Mouse (Mus musculus) lung, postnatal 25 days (tissue): ENCODE data around the gene Slc4a8.
A peak's percentile ranks its signal among the peaks of the same experiment; 100 is the strongest.
"Not testable (repeated sequence)": the region's sequence is repeated elsewhere in the genome, so short reads cannot be mapped to it uniquely, and the experiment has no call there.

Experiments used
- DNase-seq: peaks from one replicate; pipeline ENCODE4 v3.0.0; 2022; ENCODE audit warnings: low spot score

Slc4a8 gene

DNA sequence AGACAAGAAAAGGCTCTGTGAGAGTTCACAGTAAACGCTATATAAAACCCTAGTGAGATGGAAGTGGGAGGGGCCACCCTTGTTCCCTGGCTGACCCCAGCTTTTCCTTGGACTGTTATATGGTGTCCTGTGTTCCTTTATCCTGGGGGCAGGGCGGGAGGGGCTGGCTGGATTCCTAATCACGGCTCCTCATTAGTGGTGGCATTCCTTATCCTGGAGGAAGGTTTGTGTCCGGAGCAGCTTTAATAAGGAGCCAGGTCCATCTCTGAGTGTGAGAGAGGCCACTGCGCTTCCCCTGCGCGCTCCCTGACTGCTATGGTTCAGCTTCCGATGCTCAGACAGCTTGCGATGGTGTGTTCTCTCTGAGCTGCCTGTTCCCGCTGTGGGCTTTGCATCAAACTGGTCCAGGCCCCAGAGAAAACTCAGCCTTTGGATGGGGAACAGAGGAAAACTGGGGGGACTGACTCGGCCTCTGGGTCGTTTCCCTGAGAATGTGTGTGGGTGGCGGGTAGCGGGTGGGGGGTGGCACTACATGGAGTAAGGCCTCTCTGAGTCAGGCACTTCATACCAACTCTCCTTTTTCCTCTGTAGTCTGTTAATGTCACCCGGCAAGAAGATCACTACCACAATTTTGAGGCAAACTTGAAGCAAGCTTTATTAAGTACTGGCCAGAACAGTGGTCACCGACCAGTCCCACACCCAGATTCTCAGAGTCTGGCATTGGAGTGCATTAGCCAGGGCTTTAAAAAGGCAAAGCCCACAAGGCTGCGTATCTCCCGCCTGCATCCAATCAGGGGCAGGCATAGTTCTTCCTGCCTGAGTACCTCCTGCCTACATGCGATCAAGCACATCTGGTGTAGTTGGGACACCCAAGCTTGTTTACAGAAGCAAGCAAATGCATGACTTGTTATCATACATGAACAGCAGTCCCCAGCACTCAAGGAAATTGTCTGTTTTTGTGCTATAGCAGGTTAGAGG lies 13.9 kb downstream of the Slc4a8 start:
- DNase-seq: no peak

DNA sequence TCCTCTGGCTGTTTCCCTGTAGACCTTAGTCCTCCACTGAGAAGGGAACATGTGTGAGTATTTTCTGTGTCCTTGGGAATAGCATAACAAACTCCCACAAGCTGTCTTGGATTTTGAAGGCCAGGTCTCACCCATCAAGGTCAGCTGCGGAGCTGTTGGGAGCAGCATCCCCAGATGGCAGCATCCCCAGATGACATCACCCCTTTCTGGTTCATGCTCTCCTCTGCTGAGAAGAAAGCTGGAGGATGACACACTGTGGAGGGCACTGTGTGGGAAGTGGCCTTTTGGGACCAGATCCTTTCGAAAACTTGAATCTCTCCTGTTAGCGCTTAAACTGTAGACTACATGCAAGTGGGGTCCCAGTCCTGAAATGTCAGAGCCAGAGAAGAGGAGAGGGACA lies 14.9 kb downstream of the Slc4a8 start:
- no peak for DNase-seq

DNA sequence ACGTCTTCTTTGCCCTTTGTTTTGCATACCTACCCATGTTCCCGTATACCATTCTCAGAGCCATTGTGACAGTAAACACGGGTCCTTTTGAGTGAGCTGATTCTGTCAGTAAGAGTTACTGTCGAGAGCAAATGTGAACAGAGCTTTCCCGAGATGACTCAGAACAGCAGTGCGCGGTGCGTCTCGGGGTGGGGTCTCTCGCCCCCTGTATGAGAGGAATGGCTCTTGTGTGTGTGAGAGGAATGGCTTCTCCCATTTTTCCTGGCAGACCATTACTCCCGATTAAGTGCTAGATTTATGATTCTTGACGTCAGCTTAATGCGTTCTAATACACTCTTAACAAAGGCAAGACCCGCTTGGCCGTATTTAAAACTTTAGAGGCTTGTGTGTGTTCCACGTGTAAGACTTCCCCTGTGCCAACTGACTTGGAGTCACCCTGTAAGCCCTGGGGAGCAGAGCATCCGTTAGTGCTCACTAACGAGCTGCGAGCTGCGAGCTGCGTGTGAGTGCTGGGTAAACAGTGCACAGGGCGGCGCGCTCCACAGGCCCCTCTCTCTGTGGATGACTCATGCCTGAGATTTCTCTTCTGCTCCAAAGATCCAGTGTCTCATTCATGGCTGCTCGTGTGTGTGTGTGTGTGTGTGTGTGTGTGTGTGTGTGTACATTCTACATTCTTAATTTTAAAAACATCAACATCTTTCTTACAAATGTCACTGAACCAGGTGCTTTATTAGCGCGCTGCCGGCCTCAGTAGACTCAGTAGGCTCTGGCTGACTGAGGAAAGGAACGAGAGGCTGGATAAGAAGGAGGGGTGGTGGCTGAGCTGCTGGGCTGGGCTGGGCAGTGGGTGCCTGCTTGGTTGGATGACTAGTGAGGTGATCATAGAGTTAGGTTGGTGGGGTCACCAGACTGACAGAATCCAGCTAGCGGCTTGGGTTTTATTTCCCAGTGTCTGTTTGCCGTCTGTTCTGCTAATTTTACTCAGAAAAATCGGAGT lies 15.8 kb downstream of the Slc4a8 start:
- no peak for DNase-seq

DNA sequence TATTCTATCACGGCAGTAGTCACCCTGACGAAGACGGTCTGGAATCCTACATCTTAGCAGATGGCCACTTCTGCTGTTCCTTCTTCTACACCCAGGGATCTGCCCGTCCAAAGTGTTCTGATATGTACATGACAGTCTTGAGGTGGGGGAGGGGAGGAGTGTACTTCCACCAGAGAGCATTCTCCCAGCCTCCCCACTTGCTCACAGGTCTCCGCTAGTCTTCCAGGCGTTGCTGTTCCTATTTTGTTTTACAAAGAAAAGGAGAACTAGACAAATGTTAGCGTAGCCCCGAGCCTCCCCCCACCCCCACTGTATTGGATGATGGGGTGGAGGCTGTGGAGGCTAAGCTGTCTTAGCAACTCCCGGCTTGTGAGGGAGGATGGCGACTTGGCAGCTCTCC lies 18.3 kb downstream of the Slc4a8 start:
- no peak for DNase-seq

DNA sequence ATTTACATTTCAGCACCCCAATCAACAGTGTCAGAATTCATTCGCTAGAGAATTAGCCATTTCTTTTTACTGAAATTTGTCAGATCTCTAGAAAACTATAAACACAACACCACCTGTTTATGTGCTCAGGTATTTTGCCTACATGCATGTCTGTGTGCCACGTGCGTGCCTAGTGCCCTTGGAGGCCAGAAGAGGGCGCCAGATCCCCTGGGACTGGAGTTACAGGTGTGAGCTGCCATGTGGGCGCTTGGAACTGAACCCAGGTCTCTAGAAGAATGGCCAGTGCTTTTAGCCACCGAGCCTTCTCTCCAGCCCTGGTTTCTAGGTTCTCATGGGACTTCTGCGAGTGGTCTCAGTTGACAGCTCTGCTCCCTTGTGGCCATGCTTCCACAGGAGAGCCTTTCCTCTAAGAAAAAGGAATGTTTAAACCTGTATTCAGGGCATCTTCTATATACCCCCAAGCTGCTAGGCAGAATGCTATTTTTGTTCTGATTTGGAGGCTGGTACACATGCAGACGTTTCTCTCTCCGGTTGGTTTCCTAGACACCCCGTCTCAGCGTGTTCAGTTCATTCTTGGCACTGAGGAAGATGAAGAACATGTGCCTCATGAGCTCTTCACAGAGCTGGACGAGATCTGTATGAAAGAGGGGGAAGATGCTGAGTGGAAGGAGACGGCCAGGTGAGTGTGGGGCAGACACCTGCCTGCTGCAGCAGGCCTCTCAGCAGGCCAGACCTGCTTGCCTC lies 21.9 kb downstream of the Slc4a8 start:
- DNase-seq: no peak

DNA sequence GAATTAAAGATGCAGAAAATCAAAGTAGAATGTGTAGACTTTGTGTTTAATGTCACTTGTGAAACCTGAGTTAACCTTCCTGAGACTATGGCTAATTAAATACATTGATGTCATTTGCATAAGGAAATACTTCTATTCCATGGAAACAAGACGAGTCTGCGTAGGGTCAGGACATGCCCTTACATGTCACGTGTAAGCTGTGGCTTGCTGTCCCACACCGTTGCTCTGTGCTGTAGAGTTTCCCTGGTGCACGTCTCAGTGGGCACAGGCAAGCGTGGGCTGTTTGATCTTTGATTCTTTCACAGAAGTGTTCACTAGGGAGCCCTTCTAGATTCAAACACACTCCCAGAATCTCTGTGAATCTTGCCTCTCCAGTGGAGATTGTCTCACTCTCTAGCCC lies 28.7 kb downstream of the Slc4a8 start:
- DNase-seq: no peak

DNA sequence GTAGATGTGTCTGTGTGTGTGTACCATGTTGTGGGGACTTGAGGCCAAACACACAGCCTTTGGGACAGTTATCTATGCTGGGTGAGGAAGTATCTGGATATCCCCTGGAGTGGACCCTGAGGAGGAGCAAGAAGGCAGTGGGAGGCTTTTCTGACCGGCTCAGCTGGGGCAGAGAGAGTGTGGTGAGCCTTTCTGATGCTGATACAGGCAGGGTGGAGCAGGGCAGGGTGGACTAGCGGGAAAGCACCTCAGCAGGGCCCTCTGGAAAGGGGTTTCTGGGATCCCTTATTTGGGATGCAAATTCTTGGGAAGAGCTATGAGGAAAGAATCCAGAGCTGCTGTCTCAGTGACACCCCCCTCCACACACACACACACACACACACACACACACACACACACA lies 30.8 kb downstream of the Slc4a8 start:
- no peak for DNase-seq

DNA sequence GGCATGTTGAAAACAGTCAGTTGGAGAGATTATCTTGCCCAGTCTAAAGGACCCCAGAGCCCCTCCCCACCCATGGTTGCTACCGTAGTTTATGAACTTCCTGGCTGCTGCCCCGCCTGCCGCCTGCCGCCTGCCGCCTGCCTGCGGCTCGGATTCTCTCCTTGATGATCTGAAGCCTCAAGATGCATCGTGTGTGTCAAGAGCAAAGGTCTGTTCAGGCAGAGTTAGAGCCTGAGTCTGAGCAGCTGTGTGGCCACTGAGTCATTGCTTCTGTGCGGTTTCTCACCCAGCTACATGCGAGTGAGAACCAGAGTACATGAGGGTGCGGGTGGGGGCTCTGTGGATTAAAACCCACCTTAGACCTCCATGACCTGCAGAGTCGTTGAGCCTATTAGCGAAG lies 39.4 kb downstream of the Slc4a8 start:
- DNase-seq: no peak

DNA sequence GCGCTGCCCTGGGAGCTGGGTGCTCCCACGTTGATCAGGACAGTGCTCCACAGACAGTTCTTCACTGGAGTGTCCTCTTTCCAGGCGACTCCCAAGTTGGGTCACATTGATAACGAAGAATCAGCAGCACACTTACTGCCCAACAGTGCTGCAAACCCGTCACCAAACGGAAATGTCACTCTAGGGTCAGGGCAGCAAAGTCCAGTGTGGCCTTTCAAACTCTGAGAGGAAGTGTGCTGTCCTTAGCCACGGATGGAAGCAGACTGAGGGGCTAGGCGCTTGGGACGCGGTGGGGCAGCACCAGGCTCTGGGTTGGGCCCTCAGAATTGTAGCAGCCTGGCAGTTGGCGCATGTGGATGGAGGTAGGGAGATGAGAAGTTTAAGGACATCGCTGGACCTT lies 46.5 kb downstream of the Slc4a8 start:
- DNase-seq: peak; percentile 10

DNA sequence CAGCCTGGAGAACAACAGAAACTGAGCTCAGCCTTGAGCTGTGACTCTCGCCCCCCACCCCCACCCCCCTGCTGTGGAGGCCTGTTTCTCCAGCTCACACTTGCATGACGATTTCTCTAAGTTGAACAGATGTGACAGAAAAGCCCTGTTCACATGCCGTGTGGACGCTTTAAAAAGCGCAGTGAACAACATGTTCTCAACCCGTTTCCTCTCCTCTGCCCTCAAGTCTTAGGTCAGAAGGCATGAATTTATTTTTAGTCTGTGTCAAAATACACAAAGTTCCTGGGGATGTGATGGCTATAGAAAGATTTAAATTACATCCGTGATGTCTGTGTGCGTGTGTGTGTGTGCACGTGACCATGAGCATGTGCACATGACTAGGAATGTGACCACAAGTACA lies 46.9 kb downstream of the Slc4a8 start:
- peak; percentile 8 for DNase-seq

DNA sequence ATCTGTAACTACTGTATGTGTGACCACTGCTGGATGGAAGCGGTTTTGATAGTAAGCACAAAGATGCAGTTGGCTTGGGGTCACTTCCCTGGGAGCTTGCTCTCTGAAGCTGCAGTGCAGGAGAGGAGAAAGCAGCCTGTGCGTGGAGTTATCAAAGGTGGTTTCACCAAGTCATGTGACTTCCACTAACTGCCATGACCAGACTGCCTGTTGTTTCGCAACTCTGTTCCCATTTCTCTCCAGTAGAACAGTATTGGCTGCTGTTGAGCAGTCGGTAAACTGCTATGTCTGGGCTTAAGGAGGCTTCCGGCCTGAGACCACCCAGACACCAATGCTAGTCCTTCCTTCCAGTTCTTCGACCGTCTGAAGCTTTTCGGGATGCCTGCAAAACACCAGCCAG lies 48.7 kb downstream of the Slc4a8 start:
- DNase-seq: no peak

DNA sequence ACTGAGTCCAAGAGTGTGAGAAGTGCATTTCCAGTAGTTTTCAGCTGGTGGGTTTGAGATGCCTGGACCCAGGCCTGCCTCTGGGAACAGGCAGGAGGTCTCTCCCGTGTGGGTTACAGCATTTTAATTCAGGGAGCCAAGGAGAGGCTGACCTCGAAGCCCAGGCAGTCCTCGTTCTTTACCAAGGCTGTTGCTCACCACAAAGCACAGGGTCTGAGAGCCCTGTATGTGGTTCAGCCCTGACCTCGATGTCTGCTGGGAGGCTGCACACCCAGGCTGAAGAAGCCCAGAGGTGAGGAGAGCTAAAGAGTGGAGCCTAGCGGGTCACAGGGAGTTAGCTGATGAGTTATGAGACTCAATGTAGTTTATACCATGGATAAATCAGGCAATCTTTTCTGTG lies 52.0 kb downstream of the Slc4a8 start:
- DNase-seq: no peak

DNA sequence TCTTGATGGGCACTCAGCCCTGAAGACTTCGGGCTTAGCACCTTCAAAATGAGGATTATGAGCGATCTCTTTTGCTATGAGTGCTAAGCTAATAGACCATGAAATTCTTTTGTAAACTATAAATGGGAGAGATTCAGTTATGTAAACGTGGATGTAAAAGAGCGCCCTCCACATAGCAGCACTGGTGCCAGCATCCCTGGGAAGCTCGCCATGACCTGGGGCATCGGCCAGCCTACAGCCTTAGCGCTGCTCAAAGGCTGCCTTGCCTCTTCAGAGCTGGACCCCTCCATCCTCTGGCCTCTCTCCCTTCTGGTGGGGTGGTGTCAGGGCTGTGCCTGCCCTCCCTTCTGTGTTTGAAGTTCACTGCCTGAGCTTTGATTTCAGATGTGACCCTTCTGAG lies 52.5 kb downstream of the Slc4a8 start:
- no peak for DNase-seq

DNA sequence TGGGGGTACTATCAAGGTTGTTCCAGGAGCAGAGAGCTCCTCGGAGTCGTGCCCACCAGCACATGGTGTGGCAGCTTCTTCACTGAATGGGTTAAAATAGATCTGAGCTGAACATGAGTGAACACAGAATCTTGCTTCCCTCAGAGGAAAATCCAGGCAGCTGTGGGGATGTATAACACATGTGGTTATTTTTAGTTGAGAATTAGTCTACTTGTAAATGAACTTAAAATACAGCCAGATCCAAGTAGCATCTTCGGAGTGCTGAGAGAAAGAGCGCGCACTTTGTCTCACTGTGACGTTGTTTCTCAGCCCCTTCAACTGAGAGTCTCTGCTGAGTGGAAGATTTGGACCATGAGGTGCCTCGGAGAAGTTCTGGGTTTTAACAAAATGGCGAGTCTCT lies 53.8 kb downstream of the Slc4a8 start:
- no peak for DNase-seq

DNA sequence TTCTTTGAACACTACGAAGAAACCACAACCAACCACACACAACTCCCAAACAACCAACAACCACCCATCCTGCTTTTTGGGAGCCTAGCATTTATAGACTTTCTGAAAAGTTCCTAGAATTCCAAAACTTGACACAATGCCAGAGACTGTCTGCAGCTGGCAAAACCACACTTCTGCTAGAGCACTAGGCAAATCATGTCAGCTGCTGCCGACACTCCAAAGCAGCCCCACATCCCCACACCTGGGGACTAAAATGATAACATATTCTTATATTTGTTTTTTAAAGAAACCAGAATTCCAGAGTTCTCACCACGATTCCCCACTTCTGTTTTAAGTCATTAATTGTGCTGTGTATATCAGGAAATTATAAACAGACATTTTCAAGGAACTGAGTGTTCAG lies 57.3 kb downstream of the Slc4a8 start:
- no peak for DNase-seq

DNA sequence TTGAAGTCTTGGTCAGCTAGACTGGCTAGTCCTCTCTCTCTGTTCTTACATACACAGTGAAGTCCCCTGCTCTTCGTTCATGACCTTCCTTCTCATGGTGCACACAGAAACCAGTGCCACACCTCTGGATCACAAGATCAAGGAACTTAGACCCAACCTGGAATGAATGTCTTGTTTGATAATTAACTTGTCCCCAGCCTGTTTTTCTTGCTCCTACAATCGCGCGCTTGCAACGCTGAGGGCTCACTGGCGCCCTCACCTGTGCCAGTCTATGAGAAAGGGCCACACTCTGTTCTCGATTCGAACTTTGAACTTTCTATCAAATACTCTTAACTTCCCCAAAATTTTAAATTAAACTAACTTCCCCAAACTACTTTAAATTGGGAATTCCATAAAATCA lies 60.3 kb downstream of the Slc4a8 start:
- no peak for DNase-seq

DNA sequence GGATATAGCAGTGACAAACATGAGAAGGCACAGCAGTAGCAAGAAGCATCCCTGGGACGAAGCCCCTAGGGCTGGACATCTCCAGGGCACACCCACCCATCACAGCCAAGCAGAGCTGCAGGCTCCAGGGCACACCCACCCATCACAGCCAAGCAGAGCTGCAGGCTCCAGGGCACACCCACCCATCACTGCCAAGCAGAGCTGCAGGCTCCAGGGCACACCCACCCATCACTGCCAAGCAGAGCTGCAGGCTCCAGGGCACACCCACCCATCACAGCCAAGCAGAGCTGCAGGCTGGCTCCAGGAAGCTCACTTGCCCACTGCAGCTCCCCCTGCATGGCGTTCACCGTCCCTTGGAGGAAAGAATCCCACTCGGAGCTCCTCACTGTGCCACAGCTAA lies 60.8 kb downstream of the Slc4a8 start:
- DNase-seq: not testable (repeated sequence)

DNA sequence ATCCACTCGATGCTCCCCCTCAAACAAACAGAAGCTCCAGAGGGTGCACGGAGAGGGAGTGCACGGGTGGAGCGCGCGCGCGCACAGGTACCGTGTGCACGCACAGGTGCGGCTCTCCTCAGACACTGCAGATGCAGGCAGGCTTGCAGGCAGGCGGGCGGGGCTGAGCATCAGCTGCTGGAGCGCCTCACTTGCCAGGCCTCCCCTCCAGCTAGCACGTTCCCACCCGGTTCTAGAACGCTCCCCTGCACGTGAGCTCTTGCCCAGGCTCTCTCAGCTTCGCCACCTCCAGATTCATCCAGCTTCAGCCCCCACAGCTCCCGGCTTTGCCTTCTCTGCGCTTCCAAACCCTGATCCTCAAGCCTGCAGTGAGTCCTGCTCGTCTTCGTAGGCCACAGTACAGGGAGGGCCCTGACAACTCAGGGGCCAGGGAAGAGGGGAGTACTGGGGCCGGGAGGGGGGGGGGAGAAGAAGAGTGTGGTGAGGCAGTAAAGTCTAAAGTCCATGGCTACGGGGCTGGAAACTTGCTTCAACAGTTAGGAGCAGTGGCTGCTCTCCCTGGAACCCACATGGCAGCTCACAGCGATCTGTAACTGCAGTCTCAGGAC lies 63.8 kb downstream of the Slc4a8 start:
- no peak for DNase-seq

DNA sequence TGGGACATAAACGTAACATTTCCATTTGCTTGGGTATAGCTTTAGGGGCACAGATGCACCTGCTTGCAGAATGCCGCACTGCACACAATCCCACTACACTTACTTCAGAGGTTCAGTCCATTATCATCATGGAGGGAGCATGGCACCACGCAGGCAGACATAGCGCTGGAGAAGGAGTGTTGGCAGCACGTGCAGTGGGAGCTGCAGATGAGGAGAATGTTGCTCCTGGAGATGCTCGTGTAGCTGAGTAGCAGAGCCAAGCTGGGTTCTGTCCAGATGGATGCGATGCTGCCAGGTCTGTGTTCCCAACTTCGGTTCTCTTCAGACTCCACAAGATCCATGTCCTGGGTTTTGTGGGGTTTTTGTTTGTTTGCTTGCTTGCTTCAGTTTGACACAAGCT lies 64.5 kb downstream of the Slc4a8 start:
- no peak for DNase-seq

DNA sequence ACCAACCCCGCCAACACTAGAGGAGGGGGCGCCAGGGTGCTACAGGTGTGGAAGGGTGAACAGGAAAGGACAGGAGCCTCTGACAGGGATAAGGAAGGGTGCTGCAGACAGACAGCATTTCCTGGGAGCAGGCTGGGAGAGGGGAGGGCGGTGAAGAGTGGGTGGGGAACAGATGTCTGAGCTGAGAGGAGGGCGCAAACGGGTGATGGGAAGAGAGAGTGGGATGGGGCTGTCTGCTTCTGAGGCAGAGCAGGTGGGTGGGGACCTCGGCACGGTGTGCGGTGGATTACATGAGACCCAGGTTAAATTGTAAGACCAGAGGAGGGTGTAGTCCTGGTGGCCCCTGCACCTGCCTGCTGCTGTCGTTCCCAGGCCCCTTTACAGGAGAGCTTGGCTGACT lies 68.2 kb downstream of the Slc4a8 start:
- no peak for DNase-seq

DNA sequence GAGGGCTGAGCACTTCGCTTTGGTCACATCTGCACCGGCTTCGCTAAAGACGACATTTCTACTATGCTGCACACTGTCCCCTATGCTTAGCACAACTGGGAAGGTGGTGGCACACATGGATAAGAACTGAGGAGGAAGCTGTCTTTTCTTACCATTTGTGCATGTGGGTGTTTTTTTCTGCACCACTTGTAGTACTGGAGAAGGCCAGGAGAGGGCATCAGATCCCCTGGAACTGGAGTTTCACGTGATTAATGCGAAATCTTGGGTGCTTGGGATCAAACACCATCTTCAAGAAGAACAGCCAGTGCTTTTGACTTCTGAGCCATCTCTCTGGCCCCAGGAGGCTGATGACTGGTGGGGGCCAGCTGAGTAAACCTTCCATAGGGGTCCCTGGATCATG lies 69.1 kb downstream of the Slc4a8 start:
- DNase-seq: no peak

DNA sequence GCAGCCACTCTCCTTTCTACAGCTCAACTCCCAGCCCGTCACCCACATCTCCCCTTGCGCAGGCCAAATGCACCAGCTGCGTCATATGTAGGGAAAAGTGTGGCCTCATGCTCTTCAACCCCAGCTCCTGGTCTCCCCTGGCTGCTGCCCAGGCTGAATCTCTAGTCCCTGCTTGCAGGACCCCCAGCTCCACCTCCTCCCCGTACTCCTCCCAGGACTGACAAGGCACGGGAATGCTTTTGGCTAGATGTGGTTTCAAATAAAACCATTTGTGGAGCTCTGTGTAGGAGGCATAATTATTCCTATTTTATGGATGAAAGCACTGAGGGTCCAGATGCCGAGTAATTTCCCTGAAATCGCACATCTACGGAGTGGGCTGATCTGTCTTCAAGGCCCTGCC lies 70.6 kb downstream of the Slc4a8 start:
- no peak for DNase-seq
